Mouse (Mus musculus) heart, embryonic 16.5 days (tissue): Measurements from ENCODE around the gene Ccdc106. TPM values are rescaled to one million over a fixed set of nuclear protein-coding genes. Genes with fewer than 3 reads are reported as not detected.
"Not testable (repeated sequence)": the region's sequence is repeated elsewhere in the genome, so short reads cannot be mapped to it uniquely, and the experiment has no call there.

Experiments used
- ATAC-seq: fragments of 200-750 bp; cut with Nextera tagmentation; replicated peaks from 2 replicates; pipeline ENCODE4 v1.8.0; 2017; ENCODE audit warnings: moderate number of reproducible peaks; ENCODE audit not compliant: insufficient read depth, low FRiP score; ENCODE audit errors: extremely low read depth
- H3K27ac ChIP-seq: fragments of 300-500 bp; sonication (generic); 2 replicates; pipeline ENCODE4 v1.5.1; 2014; ENCODE audit warnings: mild to moderate bottlenecking, low read length, control low read depth, moderate library complexity
- H3K27me3 ChIP-seq: fragments of 300-500 bp; sonication (generic); 2 replicates; pipeline ENCODE4 v1.6.1; 2014; ENCODE audit warnings: low read length, mixed read lengths; ENCODE audit not compliant: control insufficient read depth, insufficient read depth
- H3K36me3 ChIP-seq: fragments of 300-500 bp; sonication (generic); 2 replicates; pipeline ENCODE4 v1.6.1; 2014; ENCODE audit not compliant: control insufficient read depth, insufficient read depth
- H3K4me1 ChIP-seq: fragments of 300-500 bp; sonication (generic); 2 replicates; pipeline ENCODE4 v1.6.1; 2014; ENCODE audit warnings: low read length, mixed read lengths; ENCODE audit not compliant: control insufficient read depth, insufficient read depth
- H3K4me2 ChIP-seq: fragments of 300-500 bp; sonication (generic); 2 replicates; pipeline ENCODE4 v1.6.1; 2014; ENCODE audit warnings: low read depth, mild to moderate bottlenecking, control low read depth, low read length
- H3K4me3 ChIP-seq: fragments of 300-500 bp; sonication (generic); 2 replicates; pipeline ENCODE4 v1.5.1; 2014; ENCODE audit warnings: mild to moderate bottlenecking, control low read depth, low read length
- H3K9ac ChIP-seq: fragments of 300-500 bp; sonication (generic); 2 replicates; pipeline ENCODE4 v1.6.1; 2014; ENCODE audit warnings: low read length, control low read depth
- H3K9me3 ChIP-seq: fragments of 300-500 bp; sonication (generic); replicated peaks from 2 replicates; pipeline ENCODE4 v1.6.1; 2016; ENCODE audit warnings: low read length; ENCODE audit not compliant: control insufficient read depth
- WGBS: fragments of 180-500 bp; shearing (Covaris S2); extraction: QIAGEN DNeasy Blood & Tissue Kit; methylation state at CpG from one replicate; pipeline ENCODE4 v1.1.7; 2014; 5-methylcytosine and 5-hydroxymethylcytosine counted together
- polyA plus RNA-seq: library from polyadenylated mRNA; unstranded; fragments of >200 nt; fragmentation: Nextera tagmentation; extraction: Ambion mirVana; gene quantifications from 2 replicates; pipeline ENCODE4 v1.2.1, GENCODE M21; 2015

The Ccdc106 gene
- polyA plus RNA-seq, 1 experiment from 2014 or later = 1.5 TPM

- Histone ChIP-seq H3K9ac (peak within 1 kb of the TSS; percentile 94), H3K4me1 (peaks cover 9% of the 10 kb centered on the region), H3K9me3 (0 out of 2 replicates have a peak, but pooled peaks cover 2% of the 10 kb centered on the region), H3K27me3 (no peaks in the 10 kb centered on the region), H3K4me2 (peak within 1 kb of the TSS; percentile 84), H3K27ac (peak within 1 kb of the TSS; percentile 99), H3K4me3 (peak within 1 kb of the TSS; percentile 88), H3K36me3 (peaks cover 34% of the 10 kb centered on the region)
- peak; percentile 75 for ATAC-seq
- under 1% methylated on average over 42 of the region's 42 CpGs for WGBS
Measured at GRCm38 (mm10) chr7:5014251-5015117, 5.9 kb upstream of the Ccdc106 start, which contains the start of the genes Zfp524 and Fiz1. Gene Zfp524 (plus strand): TSS chr7:5014415. Gene Fiz1 (minus strand): TSS chr7:5014697.

GRCm38 (mm10) chr7:5015118-5016001 is 5.0 kb upstream of the Ccdc106 start, which contains the start of gene Gm44973:
Gene Gm44973 (plus strand): TSS chr7:5015496.
- ATAC-seq = peak; percentile 77
- peaks cover 25% of the 10 kb centered on the region for H3K36me3 ChIP-seq
- no peaks in the 10 kb centered on the region for H3K27me3 ChIP-seq
- peak within 1 kb of the TSS; percentile 99 for H3K27ac ChIP-seq
- peak within 1 kb of the TSS; percentile 88 for H3K4me3 ChIP-seq
- H3K9ac ChIP-seq = peak within 1 kb of the TSS; percentile 94
- H3K4me2 ChIP-seq = peak within 1 kb of the TSS; percentile 84
- H3K4me1 ChIP-seq = peaks cover 9% of the 10 kb centered on the region
- H3K9me3 ChIP-seq = 0 out of 2 replicates have a peak, but pooled peaks cover 2% of the 10 kb centered on the region
- under 1% methylated on average over 62 of the region's 76 CpGs for WGBS

- WGBS = 63% methylated on average over 3 of the region's 3 CpGs
- H3K4me2 ChIP-seq = peak overlapping the region; percentile 84
- no peaks in the 10 kb centered on the region for H3K27me3 ChIP-seq
- peak overlapping the region; percentile 88 for H3K4me3 ChIP-seq
- 0 out of 2 replicates have a peak, but pooled peaks cover 2% of the 10 kb centered on the region for H3K9me3 ChIP-seq
- no peak for ATAC-seq
- H3K9ac ChIP-seq = peak overlapping the region; percentile 78
- peaks cover 19% of the 10 kb centered on the region for H3K36me3 ChIP-seq
- H3K4me1 ChIP-seq = peaks cover 11% of the 10 kb centered on the region
- H3K27ac ChIP-seq = peak overlapping the region; percentile 99
Measured at GRCm38 (mm10) chr7:5016057-5016456, 4.3 kb upstream of the Ccdc106 start.

GRCm38 (mm10) chr7:5016920-5017319 is 3.4 kb upstream of the Ccdc106 start:
- Histone ChIP-seq H3K9ac (no peak overlapping the region), H3K4me2 (no peak overlapping the region), H3K4me1 (peaks cover 18% of the 10 kb centered on the region), H3K27ac (no peak overlapping the region), H3K4me3 (no peak overlapping the region), H3K27me3 (no peaks in the 10 kb centered on the region), H3K36me3 (peaks cover 11% of the 10 kb centered on the region), H3K9me3 (0 out of 2 replicates have a peak, but pooled peaks cover 2% of the 10 kb centered on the region)
- WGBS = 100% methylated on average over 2 of the region's 2 CpGs
- ATAC-seq = no peak

GRCm38 (mm10) chr7:5017352-5017751 is 3.0 kb upstream of the Ccdc106 start:
- no peaks in the 10 kb centered on the region for H3K27me3 ChIP-seq
- peaks cover 18% of the 10 kb centered on the region for H3K4me1 ChIP-seq
- no peak overlapping the region for H3K4me2 ChIP-seq
- WGBS = 92% methylated on average over 16 of the region's 16 CpGs
- H3K9ac ChIP-seq = no peak overlapping the region
- no peak overlapping the region for H3K4me3 ChIP-seq
- H3K36me3 ChIP-seq = peaks cover 10% of the 10 kb centered on the region
- no peak for ATAC-seq
- no peak overlapping the region for H3K27ac ChIP-seq
- 0 out of 2 replicates have a peak, but pooled peaks cover 2% of the 10 kb centered on the region for H3K9me3 ChIP-seq

GRCm38 (mm10) chr7:5017931-5018330 is 2.4 kb upstream of the Ccdc106 start:
- 98% methylated on average over 21 of the region's 21 CpGs for WGBS
- H3K27ac ChIP-seq = no peak overlapping the region
- H3K4me1 ChIP-seq = peaks cover 18% of the 10 kb centered on the region
- H3K4me2 ChIP-seq = no peak overlapping the region
- peaks cover 11% of the 10 kb centered on the region for H3K36me3 ChIP-seq
- H3K4me3 ChIP-seq = no peak overlapping the region
- H3K9ac ChIP-seq = no peak overlapping the region
- 0 out of 2 replicates have a peak, but pooled peaks cover 2% of the 10 kb centered on the region for H3K9me3 ChIP-seq
- no peaks in the 10 kb centered on the region for H3K27me3 ChIP-seq
- no peak for ATAC-seq

- Histone ChIP-seq H3K4me2 (peak overlapping the region; percentile 68), H3K4me1 (peaks cover 17% of the 10 kb centered on the region), H3K4me3 (peak overlapping the region; percentile 81), H3K9ac (peak overlapping the region; percentile 76), H3K27ac (peak overlapping the region; percentile 97), H3K36me3 (peaks cover 16% of the 10 kb centered on the region)
- not testable (repeated sequence) for H3K9me3 ChIP-seq, H3K27me3 ChIP-seq, ATAC-seq
- 34% methylated on average over 8 of the region's 8 CpGs for WGBS
Measured at GRCm38 (mm10) chr7:5019576-5019975, 777 bp upstream of the Ccdc106 start.

- Histone ChIP-seq H3K4me1 (peaks cover 17% of the 10 kb centered on the region), H3K4me3 (peak overlapping the region; percentile 81), H3K27ac (peak overlapping the region; percentile 97), H3K4me2 (peak overlapping the region; percentile 87), H3K27me3 (no peaks in the 10 kb centered on the region), H3K36me3 (peaks cover 16% of the 10 kb centered on the region), H3K9ac (peak overlapping the region; percentile 96), H3K9me3 (0 out of 2 replicates have a peak, but pooled peaks cover 2% of the 10 kb centered on the region)
- WGBS = 2% methylated on average over 13 of the region's 15 CpGs
- peak; percentile 7; the same call in 1 of the 2 replicates for ATAC-seq
Measured at GRCm38 (mm10) chr7:5020685-5021084, 332 bp downstream of the Ccdc106 start.
